Mouse (Mus musculus): ENCODE measurements around the gene Sfn. TPM values are rescaled to one million over a fixed set of nuclear protein-coding genes. Genes with fewer than 3 reads are reported as not detected.

Gene Sfn
- total and polyA plus RNA-seq, 2 experiments = 0.54 to 0.55 TPM

GRCm38 (mm10) chr4:133574070-133574842, 27.7 kb downstream of the Sfn start, which contains the start of gene Gpatch3:
Gene Gpatch3, plus strand, starts transcription at chr4:133574745.
- H3K27me3 ChIP-seq (ENCODE audit: control insufficient read depth, insufficient read depth, low read length) = no peaks in the 10 kb centered on the region
- peaks cover 7% of the 10 kb centered on the region; the same call in 1 of the 2 replicates for H3K79me2 ChIP-seq (ENCODE audit: control insufficient read depth, insufficient read depth, low read length)
- peaks cover 9% of the 10 kb centered on the region for H3K4me1 ChIP-seq (ENCODE audit: control insufficient read depth, insufficient read depth, low read length)
- TF ChIP-seq CTCF (IDR thresholded peaks at IDR 0.05; ENCODE audit: low read depth, low read length) (peak; percentile 2; the same call in 1 of the 2 replicates), POLR2A (IDR thresholded peaks at IDR 0.05; ENCODE audit: extremely low read depth, insufficient read depth, low read length) (no peak; the same call in 1 of the 2 replicates)
- peak within 1 kb of the TSS; percentile 79 for H3K4me3 ChIP-seq (ENCODE audit: insufficient read depth, low read depth, low read length)
- H3K9ac ChIP-seq (ENCODE audit: low read depth, low read length) = peak within 1 kb of the TSS; percentile 75
- no peaks in the 10 kb centered on the region; the same call in 1 of the 2 replicates for H3K36me3 ChIP-seq (ENCODE audit: control insufficient read depth, insufficient read depth, low read length)
- peak within 1 kb of the TSS; percentile 48 for H3K27ac ChIP-seq (replicated peaks; ENCODE audit: insufficient read depth, low read depth, low read length)
- DNase-seq (ENCODE audit: extremely low read depth, low read depth, low spot score) = peak; percentile 88
- WGBS = 5% methylated on average over 44 of the region's 44 CpGs

- Histone ChIP-seq H3K27me3 (ENCODE audit: control insufficient read depth, insufficient read depth, low read length) (no peaks in the 10 kb centered on the region), H3K79me2 (ENCODE audit: control insufficient read depth, insufficient read depth, low read length) (peaks cover 4% of the 10 kb centered on the region; the same call in 1 of the 2 replicates), H3K36me3 (ENCODE audit: control insufficient read depth, insufficient read depth, low read length) (no peaks in the 10 kb centered on the region), H3K9ac (ENCODE audit: low read depth, low read length) (peak overlapping the region; percentile 59), H3K4me1 (ENCODE audit: control insufficient read depth, insufficient read depth, low read length) (peaks cover 9% of the 10 kb centered on the region; the same call in 1 of the 2 replicates), H3K27ac (replicated peaks; ENCODE audit: insufficient read depth, low read depth, low read length) (peak overlapping the region; percentile 94), H3K4me3 (ENCODE audit: insufficient read depth, low read depth, low read length) (no peak overlapping the region; the same call in 1 of the 2 replicates)
- peak; percentile 100 for DNase-seq (ENCODE audit: extremely low read depth, low read depth, low spot score)
- 6% methylated on average over 10 of the region's 10 CpGs for WGBS
- no peak for TF ChIP-seq CTCF (IDR thresholded peaks at IDR 0.05; ENCODE audit: low read depth, low read length)
- TF ChIP-seq POLR2A (IDR thresholded peaks at IDR 0.05; ENCODE audit: extremely low read depth, insufficient read depth, low read length) = no peak
These were observed 31.9 kb downstream of the Sfn start for GRCm38 (mm10) chr4:133570066-133570466.

- Histone ChIP-seq H3K4me3 (ENCODE audit: insufficient read depth, low read depth, low read length) (no peak overlapping the region), H3K27ac (replicated peaks; ENCODE audit: insufficient read depth, low read depth, low read length) (peak overlapping the region; percentile 94), H3K27me3 (ENCODE audit: control insufficient read depth, insufficient read depth, low read length) (no peaks in the 10 kb centered on the region), H3K79me2 (ENCODE audit: control insufficient read depth, insufficient read depth, low read length) (no peaks in the 10 kb centered on the region), H3K36me3 (ENCODE audit: control insufficient read depth, insufficient read depth, low read length) (no peaks in the 10 kb centered on the region), H3K4me1 (ENCODE audit: control insufficient read depth, insufficient read depth, low read length) (peaks cover 8% of the 10 kb centered on the region; the same call in 1 of the 2 replicates), H3K9ac (ENCODE audit: low read depth, low read length) (peak overlapping the region; percentile 59)
- 20% methylated on average over 10 of the region's 10 CpGs for WGBS
- TF ChIP-seq CTCF (IDR thresholded peaks at IDR 0.05; ENCODE audit: low read depth, low read length) = no peak
- no peak for TF ChIP-seq POLR2A (IDR thresholded peaks at IDR 0.05; ENCODE audit: extremely low read depth, insufficient read depth, low read length)
- DNase-seq (ENCODE audit: extremely low read depth, low read depth, low spot score) = peak; percentile 99
These were observed 32.5 kb downstream of the Sfn start for GRCm38 (mm10) chr4:133569291-133570065.

- Histone ChIP-seq H3K36me3 (ENCODE audit: control insufficient read depth, insufficient read depth, low read length) (no peaks in the 10 kb centered on the region), H3K79me2 (ENCODE audit: control insufficient read depth, insufficient read depth, low read length) (no peaks in the 10 kb centered on the region), H3K4me1 (ENCODE audit: control insufficient read depth, insufficient read depth, low read length) (peaks cover 19% of the 10 kb centered on the region), H3K4me3 (ENCODE audit: insufficient read depth, low read depth, low read length) (no peak overlapping the region), H3K27me3 (ENCODE audit: control insufficient read depth, insufficient read depth, low read length) (no peaks in the 10 kb centered on the region), H3K27ac (replicated peaks; ENCODE audit: insufficient read depth, low read depth, low read length) (no peak overlapping the region), H3K9ac (ENCODE audit: low read depth, low read length) (no peak overlapping the region)
- DNase-seq (ENCODE audit: extremely low read depth, low read depth, low spot score) = peak; percentile 66
- WGBS = 47% methylated on average over 8 of the region's 8 CpGs
- TF ChIP-seq POLR2A (IDR thresholded peaks at IDR 0.05; ENCODE audit: extremely low read depth, insufficient read depth, low read length) (no peak), CTCF (IDR thresholded peaks at IDR 0.05; ENCODE audit: low read depth, low read length) (no peak)
These were observed 34.7 kb downstream of the Sfn start for GRCm38 (mm10) chr4:133567251-133567650.

GRCm38 (mm10) chr4:133563123-133563571, 38.8 kb downstream of the Sfn start:
- peak overlapping the region; percentile 85 for H3K27ac ChIP-seq (replicated peaks; ENCODE audit: insufficient read depth, low read depth, low read length)
- no peaks in the 10 kb centered on the region for H3K79me2 ChIP-seq (ENCODE audit: control insufficient read depth, insufficient read depth, low read length)
- TF ChIP-seq POLR2A (IDR thresholded peaks at IDR 0.05; ENCODE audit: extremely low read depth, insufficient read depth, low read length) = 0 out of 2 replicates have a peak, but pooled peaks have one; percentile 21
- TF ChIP-seq CTCF (IDR thresholded peaks at IDR 0.05; ENCODE audit: low read depth, low read length) = no peak
- DNase-seq (ENCODE audit: extremely low read depth, low read depth, low spot score) = peak; percentile 99
- no peak overlapping the region for H3K4me3 ChIP-seq (ENCODE audit: insufficient read depth, low read depth, low read length)
- 11% methylated on average over 11 of the region's 11 CpGs for WGBS
- no peaks in the 10 kb centered on the region for H3K36me3 ChIP-seq (ENCODE audit: control insufficient read depth, insufficient read depth, low read length)
- H3K27me3 ChIP-seq (ENCODE audit: control insufficient read depth, insufficient read depth, low read length) = no peaks in the 10 kb centered on the region
- peaks cover 34% of the 10 kb centered on the region for H3K4me1 ChIP-seq (ENCODE audit: control insufficient read depth, insufficient read depth, low read length)
- peak overlapping the region; percentile 51 for H3K9ac ChIP-seq (ENCODE audit: low read depth, low read length)

Measured in liver, adult 2 months (tissue).